Mouse (Mus musculus) heart, adult 9 months (tissue): ENCODE measurements at regions not wholly inside any gene's neighbourhood (a gene's known extent, or its start where the extent isn't known, plus 50 kb on each side); places are given as distances from the start of the nearest gene placed in this dataset.
A peak's percentile ranks its signal among the peaks of the same experiment; 100 is the strongest.

Experiments used
- DNase-seq, 2 experiments: peaks; one replicate each; pipeline ENCODE4 v3.0.0; 2022; ENCODE audit warnings: low spot score in 2 of 2

- DNase-seq = no peak
Observed at GRCm38 (mm10) chr3:36743399-36743798, 53.4 kb upstream of the Trpc3 start.

GRCm38 (mm10) chr3:36754358-36754950 is 64.5 kb upstream of the Trpc3 start:
- peak; percentile 41 to 59 for DNase-seq

GRCm38 (mm10) chr3:36762065-36762653 is 72.2 kb upstream of the Trpc3 start:
- DNase-seq = no peak

GRCm38 (mm10) chr3:36762847-36763246 is 72.9 kb upstream of the Trpc3 start:
- DNase-seq = peak in 1 of 2 experiments; percentile 20

- no peak for DNase-seq
Observed at GRCm38 (mm10) chr3:36764741-36765140, 74.8 kb upstream of the Trpc3 start.

- peak; percentile 31 to 49 for DNase-seq
Observed at GRCm38 (mm10) chr3:36770096-36770495, 80.1 kb upstream of the Trpc3 start.

GRCm38 (mm10) chr3:36771011-36771410 is 81.0 kb upstream of the Trpc3 start:
- no peak for DNase-seq

GRCm38 (mm10) chr3:36774023-36774422 is 84.1 kb upstream of the Trpc3 start:
- no peak for DNase-seq

- peak in 1 of 2 experiments; percentile 18 for DNase-seq
Observed at GRCm38 (mm10) chr3:36778448-36778847, 84.5 kb upstream of the 4932438A13Rik start.

GRCm38 (mm10) chr3:36786581-36786980 is 76.3 kb upstream of the 4932438A13Rik start:
- no peak for DNase-seq

GRCm38 (mm10) chr3:36790245-36790644 is 72.7 kb upstream of the 4932438A13Rik start:
- DNase-seq = no peak

GRCm38 (mm10) chr3:36797025-36797424 is 65.9 kb upstream of the 4932438A13Rik start:
- DNase-seq = no peak

- no peak for DNase-seq
Observed at GRCm38 (mm10) chr3:36798160-36798823, 64.6 kb upstream of the 4932438A13Rik start.

GRCm38 (mm10) chr3:36810528-36810927 is 52.4 kb upstream of the 4932438A13Rik start:
- DNase-seq = no peak
